In the genomic region with DNA sequence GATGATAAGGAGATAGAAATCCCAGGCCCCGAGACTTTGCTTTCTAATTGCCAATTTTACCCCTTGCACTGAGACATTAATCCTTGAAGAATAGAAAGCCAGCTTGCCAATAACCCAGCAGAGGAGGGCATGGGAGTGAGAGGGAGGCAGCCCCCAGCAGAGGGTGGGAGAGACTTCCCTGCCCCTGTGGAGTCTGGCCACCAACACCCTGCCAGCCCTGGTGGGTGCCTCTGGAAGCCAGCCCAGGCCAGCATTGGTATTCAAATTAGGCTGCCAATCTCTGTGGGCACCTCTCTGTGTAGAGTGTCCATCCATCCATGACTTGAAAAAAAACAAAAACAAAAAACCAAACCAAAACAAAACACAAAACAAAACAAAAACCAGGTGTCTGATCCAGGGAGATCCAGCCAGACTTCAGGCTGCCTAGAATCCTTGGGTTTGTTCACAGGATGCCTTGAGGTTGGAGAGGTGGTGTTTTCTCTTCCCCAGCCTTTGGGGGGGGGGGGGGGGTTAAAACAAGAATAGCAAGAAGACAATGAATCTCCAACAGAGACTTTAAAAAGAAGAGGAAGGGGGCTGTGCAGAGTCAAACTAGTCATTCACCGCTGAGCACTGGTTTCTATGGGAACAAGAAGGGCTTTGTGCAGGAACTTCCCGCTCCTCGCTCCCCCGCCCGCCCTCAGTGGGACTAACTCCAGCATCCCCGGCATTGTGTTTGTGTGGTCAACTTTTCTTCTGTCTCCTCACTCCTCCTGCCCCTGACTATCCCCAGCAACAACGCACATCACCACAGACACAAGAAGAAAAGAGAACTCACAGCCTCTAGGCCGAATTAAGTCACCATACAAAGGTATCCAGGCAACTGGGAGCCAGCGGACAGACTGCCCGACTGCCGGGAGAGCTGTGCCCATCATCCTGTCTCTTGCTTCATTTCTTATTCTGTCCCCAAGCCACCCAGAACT, we compare ENCODE assay signal across 8 mouse cellular contexts.
DNase-seq lines count a peak whose midpoint lies in the region; ATAC-seq and TF ChIP-seq lines count a peak whose summit lies in the region.

No protein-coding gene starts in this region.

- intact Hi-C loops in left cerebral cortex, adult 2 months (cut with DNase I), result loop anchor here (2.0 to 5.0 kb wide), 2 partner anchors 72 to 149 kb away; no protein-coding TSS in a partner anchor

- no peak; the same call in 1 of the 2 replicates for TF ChIP-seq CTCF in left cerebral cortex, adult 2 months (IDR thresholded peaks at IDR 0.05)
- peak; percentile 32; the same call in 1 of the 2 replicates for TF ChIP-seq CTCF in midbrain, postnatal 0 days (IDR thresholded peaks at IDR 0.05)

- no peak overlapping the region; the same call in 1 of the 2 replicates for H3K27ac ChIP-seq in kidney, embryonic 16.5 days (ENCODE audit: low read length)
- no peak overlapping the region; the same call in 1 of the 2 replicates for H3K27ac ChIP-seq in embryonic facial prominence, embryonic 11.5 days (replicated peaks; ENCODE audit: low read depth, low read length)
- peak overlapping the region; percentile 79 for H3K27ac ChIP-seq in left cerebral cortex, adult 2 months
- H3K27ac ChIP-seq in midbrain, postnatal 0 days (ENCODE audit: low read depth, low read length), result peak overlapping the region; percentile 65

- WGBS in kidney, embryonic 16.5 days, result 5% methylated on average over 12 of the region's 12 CpGs
- 2% methylated on average over 12 of the region's 12 CpGs for WGBS in embryonic facial prominence, embryonic 11.5 days
- 1% methylated on average over 12 of the region's 12 CpGs for WGBS in midbrain, postnatal 0 days

- H3K4me2 ChIP-seq in kidney, embryonic 16.5 days (replicated peaks; ENCODE audit: low read depth, low read length), result peak overlapping the region; percentile 40
- peak overlapping the region; percentile 37 for H3K4me2 ChIP-seq in embryonic facial prominence, embryonic 11.5 days (ENCODE audit: low read depth, low read length)
- peak overlapping the region; percentile 44 for H3K4me2 ChIP-seq in midbrain, postnatal 0 days (ENCODE audit: low read depth, low read length, poor library complexity, severe bottlenecking)

- peak; percentile 80 for ATAC-seq in kidney, embryonic 16.5 days (ENCODE audit: low FRiP score, low TSS enrichment)
- ATAC-seq in embryonic facial prominence, embryonic 11.5 days (replicated peaks; ENCODE audit: insufficient number of reproducible peaks, low FRiP score, low TSS enrichment, low read depth), result peak; percentile 74
- peak; percentile 87 for ATAC-seq in midbrain, postnatal 0 days (ENCODE audit: low FRiP score)
- ATAC-seq in erythroblast, adult 5-6 weeks (replicated peaks; ENCODE audit: low FRiP score, poor library complexity, severe bottlenecking), result no peak

- DNase-seq in kidney, adult 11 months, result no peak
- peak; percentile 83 for DNase-seq in embryonic facial prominence, embryonic 11.5 days (ENCODE audit: low spot score)
- DNase-seq in heart, postnatal 4 days, result peak; percentile 46
- DNase-seq in left cerebral cortex, adult 2 months (ENCODE audit: extremely low spot score in 1 of 2, low spot score in 2 of 2), result peak; percentile 60 to 71
- peak; percentile 94 for DNase-seq in midbrain, postnatal 0 days (ENCODE audit: low spot score)
- DNase-seq in adrenal gland, adult 18-20 months (ENCODE audit: low spot score in 2 of 2), result no peak

- H3K9ac ChIP-seq in kidney, embryonic 16.5 days (replicated peaks; ENCODE audit: low read length), result 0 out of 2 replicates have a peak overlapping the region, but pooled peaks have one; percentile 3
- peak overlapping the region; percentile 25; the same call in 1 of the 2 replicates for H3K9ac ChIP-seq in embryonic facial prominence, embryonic 11.5 days (replicated peaks; ENCODE audit: low read length)
- no peak overlapping the region for H3K9ac ChIP-seq in midbrain, postnatal 0 days (replicated peaks; ENCODE audit: low read length, poor library complexity, severe bottlenecking)

- peak overlapping the region; percentile 10 for H3K4me3 ChIP-seq in kidney, embryonic 16.5 days (ENCODE audit: low read length)
- 0 out of 2 replicates have a peak overlapping the region, but pooled peaks have one; percentile 9 for H3K4me3 ChIP-seq in embryonic facial prominence, embryonic 11.5 days (ENCODE audit: low read depth, low read length)
- H3K4me3 ChIP-seq in left cerebral cortex, adult 2 months, result peak overlapping the region; percentile 32
- H3K4me3 ChIP-seq in midbrain, postnatal 0 days (ENCODE audit: low read depth, low read length), result peak overlapping the region; percentile 14; the same call in 1 of the 2 replicates

- H3K9me3 ChIP-seq in kidney, embryonic 16.5 days (ENCODE audit: low read length), result no peaks in the 10 kb centered on the region
- no peaks in the 10 kb centered on the region for H3K9me3 ChIP-seq in embryonic facial prominence, embryonic 11.5 days (replicated peaks; ENCODE audit: control insufficient read depth, low read length)
- no peaks in the 10 kb centered on the region for H3K9me3 ChIP-seq in midbrain, postnatal 0 days (ENCODE audit: low read length)

- no peaks in the 10 kb centered on the region for H3K36me3 ChIP-seq in kidney, embryonic 16.5 days (ENCODE audit: insufficient read depth, low read length)
- no peaks in the 10 kb centered on the region for H3K36me3 ChIP-seq in embryonic facial prominence, embryonic 11.5 days (replicated peaks; ENCODE audit: control insufficient read depth, insufficient read depth, low read depth, low read length)
- no peaks in the 10 kb centered on the region for H3K36me3 ChIP-seq in midbrain, postnatal 0 days (ENCODE audit: insufficient read depth, low read length)

- H3K4me1 ChIP-seq in kidney, embryonic 16.5 days (ENCODE audit: insufficient read depth, low read length), result peaks cover 28% of the 10 kb centered on the region
- H3K4me1 ChIP-seq in embryonic facial prominence, embryonic 11.5 days (ENCODE audit: control insufficient read depth, insufficient read depth, low read length), result peaks cover 3% of the 10 kb centered on the region; the same call in 1 of the 2 replicates
- peaks cover 18% of the 10 kb centered on the region for H3K4me1 ChIP-seq in midbrain, postnatal 0 days (ENCODE audit: insufficient read depth, low read length)

- H3K27me3 ChIP-seq in kidney, embryonic 16.5 days (ENCODE audit: insufficient read depth, low read length), result no peaks in the 10 kb centered on the region
- no peaks in the 10 kb centered on the region for H3K27me3 ChIP-seq in embryonic facial prominence, embryonic 11.5 days (ENCODE audit: control insufficient read depth, insufficient read depth, low read length)
- H3K27me3 ChIP-seq in midbrain, postnatal 0 days (ENCODE audit: insufficient read depth, low read length), result no peaks in the 10 kb centered on the region

Comparison
In these comparisons a context has a peak if more than half of its experiments do, and no peak if none do; other contexts are left out.
1. H3K27ac ChIP-seq: peak in left cerebral cortex, adult 2 months (single experiment) and midbrain, postnatal 0 days (single experiment); none in kidney, embryonic 16.5 days (single experiment) and embryonic facial prominence, embryonic 11.5 days (single experiment).
2. DNase-seq: peak in embryonic facial prominence, embryonic 11.5 days (single experiment), heart, postnatal 4 days (single experiment), left cerebral cortex, adult 2 months (2 of 2) and midbrain, postnatal 0 days (single experiment); none in kidney, adult 11 months (single experiment) and adrenal gland, adult 18-20 months (0 of 2).
3. Peak in every context shown above with its lines, with median percentiles within 50 percentile points of each other: H3K4me2 ChIP-seq and H3K4me3 ChIP-seq.